Mouse (Mus musculus): ENCODE measurements around the gene Zfp941. TPM values are rescaled to one million over a fixed set of nuclear protein-coding genes. Genes with fewer than 3 reads are reported as not detected.
"Not testable (repeated sequence)": the region's sequence is repeated elsewhere in the genome, so short reads cannot be mapped to it uniquely, and the experiment has no call there.

The Zfp941 gene
- total RNA-seq, 2 experiments from 2014 or later: not detected

- DNase-seq: no peak
Measured at GRCm38 (mm10) chr7:140780548-140780947, 41.4 kb downstream of the Zfp941 start.

- DNase-seq: no peak
Measured at GRCm38 (mm10) chr7:140765888-140766739, 55.9 kb downstream of the Zfp941 start.

GRCm38 (mm10) chr7:140765391-140765790 is 56.6 kb downstream of the Zfp941 start:
- DNase-seq: not testable (repeated sequence)

GRCm38 (mm10) chr7:140763447-140764020 is 58.4 kb downstream of the Zfp941 start, which contains the start of gene Cyp2e1:
Gene Cyp2e1 (plus strand): TSS chr7:140763739.
- no peak for DNase-seq

- no peak for DNase-seq
Measured at GRCm38 (mm10) chr7:140760647-140761046, 61.3 kb downstream of the Zfp941 start.

Other genes with a start within 250 kb of the Zfp941 start
- gene Olfr46, start 220.9 kb downstream of the Zfp941 start, total RNA-seq (2021): not detected
- gene Olfr61, start 193.2 kb downstream of the Zfp941 start, total RNA-seq (2021): not detected
- gene Olfr53, start 175.7 kb downstream of the Zfp941 start, total RNA-seq (2021): not detected
- not detected for gene Olfr539, start 162.2 kb downstream of the Zfp941 start, total RNA-seq (2021)
- not detected for gene Olfr45, start 140.2 kb downstream of the Zfp941 start, total RNA-seq (2021)
- not detected for gene Olfr541, start 124.9 kb downstream of the Zfp941 start, total RNA-seq (2021)
- 10 to 100 TPM in 1 of 2 experiments, under 1 TPM in 1; 0.92 to 35.9 TPM for gene Cyp2e1, start 58.4 kb downstream of the Zfp941 start, total RNA-seq (2021)
- gene Syce1, start 34.3 kb downstream of the Zfp941 start, total RNA-seq (2021): not detected
- not detected for gene Urah, start 12.8 kb upstream of the Zfp941 start, total RNA-seq (2021)
- gene Scgb1c1, start 23.4 kb upstream of the Zfp941 start, total RNA-seq (2021): not detected
- gene Odf3, start 25.6 kb upstream of the Zfp941 start, total RNA-seq (2021): not detected
- not detected for gene Gm45785, start 34.2 kb upstream of the Zfp941 start, total RNA-seq (2021)
- 10 to 100 TPM; 13.5 to 14.0 TPM for gene Ric8a, start 34.8 kb upstream of the Zfp941 start, total RNA-seq (2021)
- gene Bet1l, start 35.4 kb upstream of the Zfp941 start, total RNA-seq (2021): 10 to 100 TPM in 1 of 2 experiments, 1 to 10 TPM in 1; 7.7 to 10.6 TPM
- gene Psmd13, start 59.8 kb upstream of the Zfp941 start, total RNA-seq (2021): 10 to 100 TPM; 79.5 to 88.7 TPM
- 10 to 100 TPM; 25.4 to 26.6 TPM for gene Sirt3, start 60.1 kb upstream of the Zfp941 start, total RNA-seq (2021)
- 1,000 to 10,000 TPM; 1,696 to 1,975 TPM for gene Cox8b, start 78.3 kb upstream of the Zfp941 start, total RNA-seq (2021)
- not detected for gene Nlrp6, start 98.7 kb upstream of the Zfp941 start, total RNA-seq (2021)
- gene Pgghg, start 119.2 kb upstream of the Zfp941 start, total RNA-seq (2021): 1 to 10 TPM; 4.3 to 4.6 TPM
- under 1 TPM in 1 of 2 experiments, not detected in 1; 0.64 TPM for gene Ifitm5, start 128.1 kb upstream of the Zfp941 start, total RNA-seq (2021)
- gene Gm45717, start 133.8 kb upstream of the Zfp941 start, total RNA-seq (2021): not detected
- 10 to 100 TPM; 54.0 to 75.5 TPM for gene Ifitm2, start 133.8 kb upstream of the Zfp941 start, total RNA-seq (2021)
- under 1 TPM; 0.43 to 0.54 TPM for gene Ifitm1, start 145.0 kb upstream of the Zfp941 start, total RNA-seq (2021)
- gene Ifitm3, start 188.6 kb upstream of the Zfp941 start, total RNA-seq (2021): 10 to 100 TPM; 34.4 to 52.1 TPM
- gene Ifitm6, start 195.7 kb upstream of the Zfp941 start, total RNA-seq (2021): not detected
- gene Gm17387, start 207.0 kb upstream of the Zfp941 start, total RNA-seq (2021): not detected
- not detected for gene B4galnt4, start 238.9 kb upstream of the Zfp941 start, total RNA-seq (2021)